Mouse (Mus musculus) brain, embryonic 14.5 days (tissue): ENCODE measurements around the gene C2cd2.

Experiments
- CTCF ChIP-seq: fragments of 200-500 bp; IDR thresholded peaks from 2 replicates; pipeline ENCODE4 v1.5.1; 2012; ENCODE audit warnings: inconsistent platforms, mild to moderate bottlenecking, moderate library complexity, borderline replicate concordance; ENCODE audit not compliant: insufficient read depth, insufficient read length; ENCODE audit errors: extremely low read depth
- POLR2A ChIP-seq: fragments of 200-500 bp; IDR thresholded peaks from 2 replicates; pipeline ENCODE4 v1.6.1; 2012; ENCODE audit warnings: mild to moderate bottlenecking, inconsistent platforms, borderline replicate concordance; ENCODE audit not compliant: poor library complexity, insufficient read depth, insufficient read length, severe bottlenecking; ENCODE audit errors: extremely low read depth

DNA sequence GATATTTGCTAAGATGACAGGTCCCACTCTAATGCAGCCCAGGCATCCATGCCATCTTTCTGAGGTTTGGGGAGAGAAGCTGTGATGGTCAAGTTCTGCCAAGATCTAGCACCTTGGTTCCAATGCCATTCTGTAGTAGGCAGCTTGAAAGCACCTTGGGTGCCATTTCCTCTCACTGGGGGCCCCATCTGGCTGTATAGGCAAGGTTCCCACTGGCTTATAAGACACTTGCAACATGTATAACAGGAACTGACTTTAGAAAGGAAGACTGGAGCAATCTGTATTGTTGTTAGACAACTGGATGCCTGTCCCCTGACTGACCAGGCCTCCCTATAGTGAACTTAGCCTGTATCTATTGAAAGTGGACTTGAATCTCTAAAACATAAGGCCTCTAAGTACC, 74.6 kb downstream of the C2cd2 start:
- TF ChIP-seq POLR2A (no peak), CTCF (no peak)
